Mouse (Mus musculus): Measurements from ENCODE around the gene Scgb2b11.
"Not testable (repeated sequence)": the region's sequence is repeated elsewhere in the genome, so short reads cannot be mapped to it uniquely, and the experiment has no call there.

Scgb2b11 gene

GRCm38 (mm10) chr7:32211045-32211444 is at the start of gene Scgb2b11:
Gene Scgb2b11 (minus strand): TSS chr7:32211145.
- not testable (repeated sequence) for DNase-seq (ENCODE audit: low read depth, low spot score)

- not testable (repeated sequence) for DNase-seq (ENCODE audit: low read depth, low spot score)
Measured at GRCm38 (mm10) chr7:32222540-32222939, 11.6 kb upstream of the Scgb2b11 start, which contains the start of gene Scgb1b11. Gene Scgb1b11 (plus strand): TSS chr7:32222840.
